Mouse (Mus musculus): ENCODE results near the gene Dcaf15. TPM values are rescaled to one million over a fixed set of nuclear protein-coding genes. Genes with fewer than 3 reads are reported as not detected.

Gene Dcaf15
- polyA plus RNA-seq, 1 experiment from 2014 or later: 8.7 TPM

DNA sequence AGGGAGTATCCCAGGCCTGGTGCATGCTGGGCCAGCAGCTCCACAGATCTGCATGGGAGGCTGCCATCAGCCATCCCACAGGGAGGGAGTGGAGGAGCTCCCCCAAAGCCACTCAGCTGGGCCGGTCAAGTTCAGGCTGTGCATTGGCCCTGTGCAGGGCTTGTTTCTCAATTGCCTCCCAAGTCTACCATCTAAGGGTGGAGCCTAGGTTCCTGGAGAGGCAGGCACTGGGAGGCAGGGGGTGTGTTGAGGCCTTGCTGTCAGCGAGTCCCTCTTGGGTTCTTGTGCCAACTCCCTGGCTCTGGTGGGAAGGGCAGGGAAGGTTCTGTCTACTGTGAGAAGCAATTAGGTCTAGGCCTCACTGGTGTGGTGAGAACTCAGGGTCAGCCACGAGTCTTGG, 32.6 kb downstream of the Dcaf15 start:
- Histone ChIP-seq H3K27ac (no peak overlapping the region), H3K27me3 (no peaks in the 10 kb centered on the region), H3K4me2 (no peak overlapping the region), H3K36me3 (peaks cover 15% of the 10 kb centered on the region; the same call in 1 of the 2 replicates), H3K9me3 (no peaks in the 10 kb centered on the region), H3K4me1 (peaks cover 45% of the 10 kb centered on the region), H3K9ac (no peak overlapping the region), H3K4me3 (no peak overlapping the region)
- no peak for ATAC-seq (ENCODE audit: insufficient number of reproducible peaks, low FRiP score, low TSS enrichment, low read depth)
- WGBS: 67% methylated on average over 3 of the region's 3 CpGs

- peaks cover 45% of the 10 kb centered on the region for H3K4me1 ChIP-seq
- no peak overlapping the region for H3K4me2 ChIP-seq
- peak overlapping the region; percentile 50; the same call in 1 of the 2 replicates for H3K27ac ChIP-seq
- no peak overlapping the region for H3K9ac ChIP-seq
- peaks cover 8% of the 10 kb centered on the region; the same call in 1 of the 2 replicates for H3K36me3 ChIP-seq
- 69% methylated on average over 2 of the region's 2 CpGs for WGBS
- H3K4me3 ChIP-seq: no peak overlapping the region
- H3K27me3 ChIP-seq: no peaks in the 10 kb centered on the region
- no peak for ATAC-seq (ENCODE audit: insufficient number of reproducible peaks, low FRiP score, low TSS enrichment, low read depth)
- H3K9me3 ChIP-seq: no peaks in the 10 kb centered on the region
Observed at GRCm38 (mm10) chr8:84070667-84071066, 33.9 kb downstream of the Dcaf15 start.

DNA sequence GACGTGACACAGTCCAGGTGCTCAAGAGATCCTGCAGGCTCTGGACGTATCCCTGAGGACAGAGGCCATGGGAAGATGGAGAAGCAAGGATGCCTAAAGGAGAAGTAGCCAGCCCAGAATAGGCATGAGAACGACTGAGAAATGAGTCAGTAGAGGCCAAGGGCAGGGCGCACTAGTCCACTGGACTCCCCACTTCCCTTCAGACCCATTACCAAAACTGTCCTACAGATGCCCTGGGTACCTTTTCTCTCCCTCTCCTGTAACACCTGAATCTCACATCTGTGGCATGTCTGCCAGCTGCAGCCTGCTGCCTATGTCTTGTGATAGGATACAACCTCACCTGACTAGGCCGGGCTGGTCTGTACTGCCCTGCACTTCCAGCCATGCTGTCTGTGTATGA, 34.3 kb downstream of the Dcaf15 start:
- Histone ChIP-seq H3K27me3 (no peaks in the 10 kb centered on the region), H3K4me1 (peaks cover 45% of the 10 kb centered on the region), H3K4me2 (no peak overlapping the region), H3K9me3 (no peaks in the 10 kb centered on the region), H3K4me3 (no peak overlapping the region), H3K9ac (no peak overlapping the region), H3K27ac (no peak overlapping the region), H3K36me3 (peaks cover 5% of the 10 kb centered on the region; the same call in 1 of the 2 replicates)
- ATAC-seq (ENCODE audit: insufficient number of reproducible peaks, low FRiP score, low TSS enrichment, low read depth): no peak
- WGBS: 75% methylated on average over 5 of the region's 5 CpGs

GRCm38 (mm10) chr8:84069750-84070149, 34.8 kb downstream of the Dcaf15 start:
- Histone ChIP-seq H3K36me3 (peaks cover 3% of the 10 kb centered on the region; the same call in 1 of the 2 replicates), H3K4me3 (no peak overlapping the region), H3K4me2 (no peak overlapping the region), H3K9me3 (no peaks in the 10 kb centered on the region), H3K4me1 (peaks cover 45% of the 10 kb centered on the region), H3K27ac (no peak overlapping the region), H3K27me3 (no peaks in the 10 kb centered on the region), H3K9ac (no peak overlapping the region)
- 61% methylated on average over 2 of the region's 2 CpGs for WGBS
- no peak for ATAC-seq (ENCODE audit: insufficient number of reproducible peaks, low FRiP score, low TSS enrichment, low read depth)

GRCm38 (mm10) chr8:84069169-84069568, 35.4 kb downstream of the Dcaf15 start:
- Histone ChIP-seq H3K27ac (no peak overlapping the region; the same call in 1 of the 2 replicates), H3K9me3 (no peaks in the 10 kb centered on the region), H3K36me3 (no peaks in the 10 kb centered on the region; the same call in 1 of the 2 replicates), H3K4me1 (peaks cover 45% of the 10 kb centered on the region), H3K4me2 (no peak overlapping the region), H3K27me3 (no peaks in the 10 kb centered on the region), H3K4me3 (no peak overlapping the region), H3K9ac (no peak overlapping the region)
- no peak for ATAC-seq (ENCODE audit: insufficient number of reproducible peaks, low FRiP score, low TSS enrichment, low read depth)
- 41% methylated on average over 1 of the region's 1 CpGs for WGBS

DNA sequence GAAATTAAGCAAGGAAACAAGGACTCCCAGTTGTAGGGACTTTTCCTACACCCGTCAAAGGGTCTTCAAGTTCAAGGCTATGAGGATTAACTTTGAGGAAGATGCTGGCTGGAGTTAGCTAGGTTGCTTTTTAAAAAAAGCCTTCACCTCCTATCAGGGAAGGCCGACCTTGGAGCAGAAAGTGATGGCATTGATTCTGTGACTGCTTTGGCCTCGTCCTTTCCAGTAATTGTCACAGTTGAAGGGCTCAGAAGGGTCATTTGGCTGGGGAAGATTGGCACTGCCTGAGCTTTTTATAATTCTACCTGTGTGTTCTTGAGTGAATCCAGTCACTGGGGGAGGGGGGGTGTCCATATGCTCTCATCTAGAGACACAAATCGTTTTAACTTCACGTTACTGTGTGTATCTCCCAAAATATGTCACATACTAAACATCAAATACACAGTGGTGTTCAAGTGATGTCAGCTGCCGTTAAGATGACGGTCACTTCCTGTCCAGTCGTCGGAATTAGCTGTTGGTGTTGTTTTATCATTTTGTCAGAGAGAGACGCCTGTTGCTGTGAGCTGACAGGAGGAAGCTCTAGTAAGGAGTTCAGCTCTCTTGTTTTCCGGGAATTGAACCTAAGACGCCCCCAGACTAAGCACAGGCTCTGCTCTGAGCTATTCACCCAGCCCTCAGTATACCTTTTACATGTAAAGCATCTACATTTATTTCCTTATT, 36.1 kb downstream of the Dcaf15 start:
- Histone ChIP-seq H3K27ac (no peak overlapping the region; the same call in 1 of the 2 replicates), H3K36me3 (no peaks in the 10 kb centered on the region), H3K4me3 (no peak overlapping the region), H3K9ac (no peak overlapping the region), H3K4me1 (peaks cover 45% of the 10 kb centered on the region), H3K9me3 (no peaks in the 10 kb centered on the region), H3K27me3 (no peaks in the 10 kb centered on the region), H3K4me2 (no peak overlapping the region)
- no peak for ATAC-seq (ENCODE audit: insufficient number of reproducible peaks, low FRiP score, low TSS enrichment, low read depth)
- WGBS: 55% methylated on average over 12 of the region's 12 CpGs

GRCm38 (mm10) chr8:84067911-84068310, 36.7 kb downstream of the Dcaf15 start:
- no peak overlapping the region for H3K9ac ChIP-seq
- H3K4me2 ChIP-seq: peak overlapping the region; percentile 50
- ATAC-seq (ENCODE audit: insufficient number of reproducible peaks, low FRiP score, low TSS enrichment, low read depth): no peak
- H3K4me1 ChIP-seq: peaks cover 42% of the 10 kb centered on the region
- WGBS: 78% methylated on average over 7 of the region's 7 CpGs
- H3K4me3 ChIP-seq: peak overlapping the region; percentile 99
- no peak overlapping the region for H3K27ac ChIP-seq
- no peaks in the 10 kb centered on the region for H3K9me3 ChIP-seq
- no peaks in the 10 kb centered on the region for H3K27me3 ChIP-seq
- H3K36me3 ChIP-seq: no peaks in the 10 kb centered on the region

GRCm38 (mm10) chr8:84067047-84067573, 37.5 kb downstream of the Dcaf15 start:
- WGBS: 1% methylated on average over 54 of the region's 58 CpGs
- peak; percentile 74 for ATAC-seq (ENCODE audit: insufficient number of reproducible peaks, low FRiP score, low TSS enrichment, low read depth)
- Histone ChIP-seq H3K9ac (peak overlapping the region; percentile 91), H3K9me3 (no peaks in the 10 kb centered on the region), H3K4me1 (peaks cover 42% of the 10 kb centered on the region), H3K4me2 (peak overlapping the region; percentile 50), H3K36me3 (no peaks in the 10 kb centered on the region), H3K4me3 (peak overlapping the region; percentile 99), H3K27ac (peak overlapping the region; percentile 98), H3K27me3 (no peaks in the 10 kb centered on the region)

DNA sequence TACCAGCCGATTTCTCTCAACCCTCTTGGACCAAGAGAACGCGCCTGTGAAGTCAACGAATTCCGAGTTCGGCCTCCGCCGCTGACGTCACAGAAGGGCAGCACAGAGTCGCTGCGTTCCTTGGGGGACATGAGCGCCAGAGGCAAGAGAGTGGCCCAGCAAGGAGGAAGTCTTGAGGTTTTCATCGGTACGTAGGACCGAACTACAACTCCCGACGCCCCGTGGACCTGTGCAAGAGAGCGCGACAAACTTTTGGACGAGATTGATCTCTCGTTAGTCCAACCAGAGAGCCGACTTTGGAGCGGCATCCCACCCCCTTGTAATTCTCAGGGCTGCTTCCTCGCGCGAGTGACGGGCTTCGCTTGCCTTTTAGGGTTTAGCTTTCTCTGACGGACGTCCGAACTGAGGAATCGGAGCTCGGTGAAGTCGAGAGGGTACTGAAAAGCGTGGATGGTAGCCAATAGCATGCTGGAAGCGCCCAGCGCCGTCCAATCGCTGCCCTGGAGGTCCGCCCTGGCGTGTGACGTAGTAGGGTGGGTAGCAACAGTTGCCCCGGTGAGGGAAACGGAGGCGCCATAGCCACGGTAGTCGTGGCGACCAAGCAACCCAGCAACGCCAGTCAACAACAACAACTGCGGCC, 38.2 kb downstream of the Dcaf15 start, which contains the start of gene Rfx1:
Gene Rfx1 (plus strand): TSS at position 544 of the 640 bp plus-strand sequence.
- Histone ChIP-seq H3K36me3 (no peaks in the 10 kb centered on the region), H3K9ac (peak within 1 kb of the TSS; percentile 91), H3K4me2 (peak within 1 kb of the TSS; percentile 65), H3K9me3 (no peaks in the 10 kb centered on the region), H3K4me3 (peak within 1 kb of the TSS; percentile 99), H3K27me3 (no peaks in the 10 kb centered on the region), H3K4me1 (peaks cover 36% of the 10 kb centered on the region), H3K27ac (peak within 1 kb of the TSS; percentile 98)
- ATAC-seq (ENCODE audit: insufficient number of reproducible peaks, low FRiP score, low TSS enrichment, low read depth): peak; percentile 98
- under 1% methylated on average over 51 of the region's 51 CpGs for WGBS

GRCm38 (mm10) chr8:84065457-84066072, 39.0 kb downstream of the Dcaf15 start:
- H3K4me1 ChIP-seq: peaks cover 34% of the 10 kb centered on the region
- H3K4me2 ChIP-seq: peak overlapping the region; percentile 65
- peak overlapping the region; percentile 83 for H3K27ac ChIP-seq
- no peaks in the 10 kb centered on the region for H3K27me3 ChIP-seq
- WGBS: 28% methylated on average over 5 of the region's 5 CpGs
- H3K9me3 ChIP-seq: no peaks in the 10 kb centered on the region
- peak overlapping the region; percentile 66 for H3K9ac ChIP-seq
- no peak for ATAC-seq (ENCODE audit: insufficient number of reproducible peaks, low FRiP score, low TSS enrichment, low read depth)
- no peaks in the 10 kb centered on the region for H3K36me3 ChIP-seq
- H3K4me3 ChIP-seq: peak overlapping the region; percentile 99

- ATAC-seq (ENCODE audit: insufficient number of reproducible peaks, low FRiP score, low TSS enrichment, low read depth): no peak
- Histone ChIP-seq H3K9ac (peak within 1 kb of the TSS; percentile 66), H3K27ac (peak within 1 kb of the TSS; percentile 83), H3K4me1 (peaks cover 30% of the 10 kb centered on the region), H3K27me3 (no peaks in the 10 kb centered on the region), H3K4me3 (peak within 1 kb of the TSS; percentile 99), H3K4me2 (peak within 1 kb of the TSS; percentile 65), H3K36me3 (no peaks in the 10 kb centered on the region), H3K9me3 (no peaks in the 10 kb centered on the region)
- 88% methylated on average over 1 of the region's 1 CpGs for WGBS
Observed at GRCm38 (mm10) chr8:84065037-84065436, 39.5 kb downstream of the Dcaf15 start, which contains the start of gene Gm10643. Gm10643 (minus strand) TSS chr8:84065137.

Data from limb, embryonic 15.5 days (tissue).